Mouse (Mus musculus) brain, embryonic 14.5 days (tissue): ENCODE results near the gene Armcx6. TPM values are rescaled to one million over a fixed set of nuclear protein-coding genes. Genes with fewer than 3 reads are reported as not detected.
"Not testable (repeated sequence)": the region's sequence is repeated elsewhere in the genome, so short reads cannot be mapped to it uniquely, and the experiment has no call there.

Experiments
- DNase-seq: peaks from one replicate; pipeline ENCODE4 v3.0.0-alpha.2; 2011; ENCODE audit warnings: low read depth
- CTCF ChIP-seq: fragments of 200-500 bp; IDR thresholded peaks from 2 replicates; pipeline ENCODE4 v1.5.1; 2012; ENCODE audit warnings: inconsistent platforms, mild to moderate bottlenecking, moderate library complexity, borderline replicate concordance; ENCODE audit not compliant: insufficient read depth, insufficient read length; ENCODE audit errors: extremely low read depth
- POLR2A ChIP-seq: fragments of 200-500 bp; IDR thresholded peaks from 2 replicates; pipeline ENCODE4 v1.6.1; 2012; ENCODE audit warnings: mild to moderate bottlenecking, inconsistent platforms, borderline replicate concordance; ENCODE audit not compliant: poor library complexity, insufficient read depth, insufficient read length, severe bottlenecking; ENCODE audit errors: extremely low read depth
- polyA plus RNA-seq: library from polyadenylated mRNA; depleted of rRNA; stranded (reverse); fragments of >200 nt; gene quantifications from 2 replicates; pipeline ENCODE4 v1.2.3, GENCODE M21; 2012; rRNA removed

Gene Armcx6
- 32.9 and 38.0 TPM in 2 replicates for polyA plus RNA-seq

- TF ChIP-seq POLR2A (peak; percentile 6; the same call in 1 of the 2 replicates), CTCF (no peak)
These were observed at the start of gene Armcx6 for GRCm38 (mm10) chrX:134750764-134751592. Gene Armcx6 (minus strand): TSS chrX:134751417.

GRCm38 (mm10) chrX:134787728-134788127, 36.5 kb upstream of the Armcx6 start:
- TF ChIP-seq CTCF (no peak), POLR2A (no peak)
- DNase-seq, result no peak

More at GRCm38 (mm10) chrX:134750764-134751592, at the start of gene Armcx6:
- DNase-seq, result peak; percentile 96

GRCm38 (mm10) chrX:134763428-134764198, 12.4 kb upstream of the Armcx6 start:
- not testable (repeated sequence) for DNase-seq

GRCm38 (mm10) chrX:134757293-134757995, 6.2 kb upstream of the Armcx6 start:
- no peak for TF ChIP-seq CTCF
- TF ChIP-seq POLR2A, result no peak
- DNase-seq, result peak; percentile 15

- peak; percentile 92 for DNase-seq
- no peak for TF ChIP-seq CTCF
- no peak for TF ChIP-seq POLR2A
These were observed 5.4 kb upstream of the Armcx6 start, which contains the start of gene Armcx3 for GRCm38 (mm10) chrX:134756434-134757292. Gene Armcx3 (plus strand): TSS chrX:134756595.

GRCm38 (mm10) chrX:134752584-134752983, 1.4 kb upstream of the Armcx6 start:
- no peak for DNase-seq
- TF ChIP-seq POLR2A, result no peak
- TF ChIP-seq CTCF, result no peak

- TF ChIP-seq CTCF (no peak), POLR2A (no peak)
- no peak for DNase-seq
These were observed 693 bp upstream of the Armcx6 start for GRCm38 (mm10) chrX:134751910-134752309.

GRCm38 (mm10) chrX:134746459-134746858, 4.8 kb downstream of the Armcx6 start:
- DNase-seq, result peak; percentile 73
- TF ChIP-seq POLR2A (no peak), CTCF (peak; percentile 65)

- DNase-seq, result no peak
- no peak for TF ChIP-seq POLR2A
These were observed 9.4 kb downstream of the Armcx6 start for GRCm38 (mm10) chrX:134741862-134742261.

- TF ChIP-seq CTCF, result no peak
- TF ChIP-seq POLR2A, result no peak
- DNase-seq, result no peak
These were observed 12.1 kb downstream of the Armcx6 start for GRCm38 (mm10) chrX:134739160-134739559.

GRCm38 (mm10) chrX:134737796-134738195, 13.4 kb downstream of the Armcx6 start:
- no peak for DNase-seq
- TF ChIP-seq POLR2A (no peak), CTCF (no peak)
